Mouse (Mus musculus): ENCODE data around the gene St6galnac3.

Gene St6galnac3

DNA sequence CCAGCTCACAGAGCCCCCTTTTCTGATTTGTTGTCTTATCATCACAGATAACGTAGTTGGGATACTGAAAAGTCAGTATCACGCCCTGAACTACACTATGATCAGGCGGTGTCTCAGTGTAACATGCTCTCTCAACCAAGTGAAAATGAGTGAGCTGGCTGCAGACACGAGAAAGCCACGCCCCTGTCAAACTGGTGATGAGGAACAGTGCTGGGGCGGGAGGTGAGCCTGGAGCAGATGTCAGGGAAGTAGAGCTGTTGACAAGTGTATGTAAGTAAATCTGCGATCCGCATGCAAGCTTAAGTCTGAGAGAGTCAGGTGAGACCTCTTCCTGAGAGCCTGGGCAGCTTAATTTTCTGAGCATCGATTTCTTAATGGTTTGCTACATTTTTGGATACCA, 563.3 kb downstream of the St6galnac3 start:
- no peak for DNase-seq (ENCODE audit: low read depth, low spot score)

DNA sequence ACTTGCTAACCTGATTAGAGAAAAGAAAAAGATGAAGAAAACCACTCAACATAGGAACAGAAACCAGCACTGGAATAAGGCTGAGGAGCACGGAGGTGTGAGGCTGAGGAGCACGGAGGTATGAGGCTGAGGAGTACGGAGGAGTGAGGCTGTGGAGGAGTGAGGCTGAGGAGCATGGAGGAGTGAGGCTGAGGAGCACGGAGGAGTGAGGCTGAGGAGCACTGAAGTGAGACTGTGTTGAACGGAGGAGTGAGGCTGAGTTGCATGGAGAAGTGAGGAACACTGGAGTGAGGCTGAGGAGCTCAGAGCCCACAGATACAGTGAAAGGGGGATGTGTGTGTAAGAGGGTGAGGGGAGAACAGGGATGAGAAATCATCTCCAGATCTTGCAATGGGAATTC, 564.3 kb downstream of the St6galnac3 start:
- no peak for DNase-seq (ENCODE audit: low read depth, low spot score)

DNA sequence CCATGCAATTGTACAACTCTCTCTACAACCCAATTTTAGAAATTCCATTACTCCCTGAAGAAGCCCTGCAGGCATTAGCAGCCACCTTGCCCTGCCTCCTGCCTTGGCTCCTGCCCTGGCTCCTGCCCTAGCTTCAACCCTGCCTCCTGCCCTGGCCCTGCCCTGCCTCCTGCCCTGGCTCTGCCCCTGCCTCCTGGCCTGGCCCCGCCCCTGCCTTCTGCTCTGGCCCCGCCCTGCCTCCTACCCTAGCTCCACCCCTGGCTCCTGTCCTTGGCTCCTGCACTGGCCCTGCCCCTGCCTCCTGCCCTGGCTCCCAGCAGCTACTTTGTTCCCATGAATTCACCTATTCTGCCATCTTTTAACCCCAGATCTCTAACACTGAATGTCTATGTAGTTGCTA, 576.1 kb downstream of the St6galnac3 start:
- DNase-seq (ENCODE audit: low read depth, low spot score), result no peak

Measured in retina, adult 2 months (tissue).